Mouse (Mus musculus) c-Kit-positive CD71-negative TER-119-negative erythroid progenitor cells, embryonic 14.5 days (primary cell): Measurements from ENCODE around the gene Rasd2.

ENCODE experiments used
- DNase-seq: peaks from one replicate; pipeline ENCODE4 v3.0.0-alpha.2; 2013; ENCODE audit warnings: low read depth

Rasd2 gene

DNA sequence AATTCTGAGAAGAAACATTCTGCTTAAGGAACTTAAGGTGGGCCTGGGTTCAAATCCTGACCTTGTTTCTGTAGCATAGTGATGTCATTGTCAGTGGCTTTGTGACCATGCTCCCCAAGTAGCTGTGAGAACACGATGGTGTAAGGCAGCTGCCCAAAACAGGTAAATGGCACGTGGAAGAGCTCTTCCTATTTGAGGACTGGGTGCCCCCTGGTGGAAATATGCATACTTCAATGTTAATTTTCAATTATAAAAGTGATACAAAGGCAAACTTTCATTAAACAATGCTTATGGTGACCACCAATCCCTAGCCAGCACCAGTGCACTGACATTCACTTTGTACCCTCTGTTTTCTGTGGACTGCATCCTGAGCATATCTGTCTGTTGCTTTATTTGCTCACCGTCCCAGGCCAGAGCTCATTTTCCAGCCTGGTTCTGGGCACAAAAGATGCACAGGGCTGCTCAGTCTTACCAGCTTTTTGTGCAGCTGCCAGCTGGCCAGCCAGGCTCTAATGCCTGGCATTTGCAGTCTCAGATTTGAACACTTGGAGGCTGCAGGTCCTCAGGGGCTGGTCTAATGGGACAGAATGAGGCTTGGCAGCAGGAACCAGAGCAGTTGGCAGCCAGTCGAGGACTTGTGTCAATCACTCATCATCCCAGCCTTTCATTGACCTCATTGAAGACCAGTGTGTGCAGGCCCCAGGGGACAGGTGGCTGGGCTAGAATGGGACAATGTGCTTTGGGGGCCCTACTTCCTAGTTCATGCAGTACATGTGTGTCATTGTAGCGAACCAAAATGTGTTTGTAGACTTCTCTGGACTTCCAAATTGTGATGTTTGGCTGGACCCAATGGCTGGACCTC is 6.4 kb downstream of the Rasd2 start:
- DNase-seq = no peak

DNA sequence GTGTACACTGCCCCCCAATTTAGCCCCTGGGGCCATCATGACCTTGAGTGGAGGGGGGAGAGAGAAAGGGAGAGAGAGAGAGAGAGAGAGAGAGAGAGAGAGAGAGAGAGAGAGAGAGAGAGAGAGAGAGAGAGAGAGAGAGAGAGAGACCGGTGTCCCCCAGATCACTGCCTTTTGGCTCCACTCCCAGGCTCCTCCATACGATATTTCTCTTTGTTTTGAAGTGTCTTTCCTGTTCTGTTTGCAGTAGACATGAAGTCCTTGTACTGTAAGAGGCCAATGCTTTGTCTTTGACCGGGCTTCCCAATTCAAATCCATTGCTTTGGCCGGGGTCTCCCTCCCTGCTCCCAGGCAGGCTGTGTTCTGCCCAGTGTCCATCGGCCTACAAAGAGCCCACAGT is 8.9 kb downstream of the Rasd2 start:
- no peak for DNase-seq

DNA sequence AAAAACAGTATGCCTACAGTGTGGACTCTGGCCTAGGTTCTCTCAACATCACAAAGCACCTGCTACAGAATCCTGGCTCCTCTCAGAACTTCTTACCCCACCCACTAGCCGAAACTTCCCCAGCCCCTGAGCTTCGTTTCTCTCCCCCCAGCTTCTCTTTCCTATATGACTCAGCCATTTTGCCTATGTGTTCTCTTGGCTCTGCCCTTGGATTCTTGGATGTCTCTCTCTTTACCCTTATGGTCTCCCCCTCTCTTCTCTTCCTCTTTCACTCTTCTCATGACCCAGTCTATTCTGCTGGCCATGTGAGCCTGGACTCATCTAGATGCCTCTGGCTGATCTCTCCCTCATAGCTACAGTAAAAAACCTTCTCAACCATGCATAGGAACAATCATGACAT is 13.0 kb downstream of the Rasd2 start:
- no peak for DNase-seq

DNA sequence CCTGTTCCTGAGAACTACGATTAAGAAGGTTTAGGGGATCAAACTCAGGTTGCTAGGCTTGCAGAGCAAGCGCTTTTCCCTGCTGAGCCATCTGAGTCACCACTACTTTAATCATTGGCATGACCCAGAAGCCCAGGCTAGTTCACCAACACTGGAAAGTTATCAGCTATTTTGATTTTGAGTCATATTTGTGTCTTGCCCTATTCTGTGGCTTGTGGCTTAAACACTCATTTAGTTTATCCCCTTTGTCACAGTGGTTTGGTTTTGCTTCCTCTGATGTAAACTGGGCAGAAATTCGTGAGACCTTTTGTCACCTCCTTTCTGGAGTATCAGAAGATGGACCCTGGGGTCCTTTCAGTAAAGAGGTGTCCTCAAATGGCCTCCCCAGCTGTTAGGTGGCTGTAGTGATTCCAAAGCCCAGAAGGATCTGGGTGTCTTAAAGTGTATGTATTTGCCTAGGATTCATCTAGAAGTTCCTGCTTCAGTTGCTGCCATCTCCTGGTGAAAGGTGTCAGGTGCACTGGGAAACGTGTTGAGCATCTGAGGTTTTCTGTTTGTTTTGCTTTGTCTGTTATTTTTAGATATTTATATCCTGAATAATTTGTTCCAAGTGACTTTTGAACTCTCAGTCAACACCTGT is 20.3 kb downstream of the Rasd2 start:
- DNase-seq = no peak

DNA sequence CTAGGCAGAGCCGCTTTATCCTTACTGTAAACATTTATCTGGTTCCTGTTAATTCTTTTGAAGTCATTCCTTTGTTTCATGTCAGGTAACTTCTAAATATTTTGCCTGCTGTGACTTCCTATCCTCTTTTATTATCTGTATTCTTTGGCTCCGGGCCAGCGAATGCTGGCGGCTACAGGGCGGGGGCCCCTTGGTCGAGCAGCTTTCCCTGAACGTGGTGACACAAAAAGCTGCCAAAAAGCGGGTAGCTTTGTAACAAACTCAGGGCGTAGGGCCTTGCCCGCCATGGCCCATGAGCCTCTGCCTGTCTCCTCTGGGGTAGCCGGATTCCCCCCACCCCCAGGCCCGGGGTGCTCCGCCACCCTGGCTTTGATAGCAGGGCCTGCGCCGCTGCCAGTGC is 33.6 kb downstream of the Rasd2 start:
- no peak for DNase-seq

DNA sequence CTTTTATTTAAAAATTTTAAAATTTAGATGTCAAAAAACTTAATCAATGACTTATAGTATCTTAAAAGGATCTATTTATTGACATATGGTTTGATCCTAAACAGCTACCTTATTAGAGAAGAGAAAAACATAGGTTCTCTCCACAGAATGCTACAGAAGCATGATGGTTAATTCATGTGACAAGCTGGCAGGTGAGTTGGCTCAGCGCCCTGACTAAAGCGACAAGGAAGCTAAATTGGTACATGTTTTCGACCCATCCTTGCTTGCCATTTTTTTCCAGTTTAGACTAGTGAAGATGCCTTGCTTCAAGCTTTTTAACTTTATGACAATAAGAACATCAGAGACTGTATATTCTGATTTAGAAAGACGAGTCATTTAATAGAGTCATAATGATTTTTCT is 35.4 kb downstream of the Rasd2 start:
- DNase-seq = no peak

DNA sequence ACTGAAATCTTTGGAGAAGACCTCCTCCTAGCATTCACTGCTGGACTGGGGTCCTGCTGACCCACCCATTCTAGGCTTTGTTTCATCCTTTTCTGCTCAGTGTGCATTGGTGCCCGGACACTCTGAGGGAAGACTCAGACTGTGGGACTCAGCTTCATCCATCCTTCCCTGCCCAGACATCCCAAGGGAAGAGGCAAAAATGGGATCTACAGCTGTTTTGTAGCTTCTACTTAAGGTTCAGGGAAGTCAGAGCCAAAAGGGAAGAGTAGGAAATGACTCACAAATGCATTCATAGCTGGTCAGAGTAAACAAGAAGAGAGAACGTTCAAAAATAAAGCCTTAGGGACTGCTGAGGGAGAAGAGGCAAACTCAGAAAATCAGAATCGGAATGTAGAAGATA is 40.3 kb downstream of the Rasd2 start:
- DNase-seq = no peak

DNA sequence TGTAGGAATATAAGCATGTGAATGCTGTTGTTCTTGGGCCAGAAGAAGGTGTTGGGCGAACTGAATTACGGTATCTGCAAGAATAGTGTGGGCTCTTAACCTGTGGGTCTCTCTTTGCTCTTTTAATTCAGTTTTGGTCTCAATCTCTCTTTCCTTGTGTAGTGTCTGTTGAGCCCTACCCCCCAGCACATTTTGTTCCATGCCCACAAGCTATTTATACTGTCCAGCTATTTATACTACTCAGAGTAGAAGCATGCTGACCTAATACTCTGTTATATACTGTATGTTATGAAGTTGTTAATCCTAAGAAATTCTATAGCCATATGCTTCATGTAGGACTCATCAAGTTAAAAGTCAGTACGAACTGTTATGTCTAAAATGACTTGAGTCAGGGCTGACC is 41.9 kb downstream of the Rasd2 start:
- DNase-seq = no peak

DNA sequence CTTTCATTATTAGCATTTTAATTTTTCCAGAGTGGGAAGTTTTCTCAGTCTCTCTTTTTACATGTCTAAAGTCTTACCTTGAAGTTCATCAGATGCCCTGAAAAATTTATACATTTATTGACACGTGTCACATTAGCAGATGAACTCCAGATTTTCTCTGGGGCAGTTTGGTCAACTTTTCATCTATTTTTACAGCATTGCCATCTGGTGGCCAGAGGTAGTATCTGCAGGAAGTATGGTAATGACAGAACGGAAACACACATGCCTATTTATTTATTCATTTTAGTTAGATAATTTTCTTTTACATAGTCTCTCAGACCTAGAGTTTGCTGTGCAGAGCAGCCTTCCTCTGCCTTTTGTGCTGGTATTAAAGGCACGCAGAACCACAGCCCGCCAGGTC is 58.4 kb downstream of the Rasd2 start:
- DNase-seq = peak; percentile 19
